Mouse (Mus musculus) midbrain, postnatal 0 days (tissue): ENCODE results near the gene Cpa4. TPM values are rescaled to one million over a fixed set of nuclear protein-coding genes. Genes with fewer than 3 reads are reported as not detected.

Experiments
- ATAC-seq: fragments of 200-750 bp; cut with Nextera tagmentation; 2 replicates; pipeline ENCODE4 v1.8.0; 2017; ENCODE audit warnings: moderate number of reproducible peaks, mild to moderate bottlenecking, moderate TSS enrichment, moderate library complexity; ENCODE audit not compliant: low FRiP score
- DNase-seq: peaks from one replicate; pipeline ENCODE4 v3.0.0-alpha.2; 2015; ENCODE audit warnings: low spot score
- H3K27ac ChIP-seq: fragments of 300-500 bp; sonication (generic); 2 replicates; pipeline ENCODE4 v1.5.1; 2014; ENCODE audit warnings: low read depth, mild to moderate bottlenecking, low read length, mixed read lengths
- H3K27me3 ChIP-seq: fragments of 300-500 bp; sonication (generic); 2 replicates; pipeline ENCODE4 v1.6.1; 2014; ENCODE audit warnings: low read length, control low read depth, mixed read lengths; ENCODE audit not compliant: insufficient read depth
- H3K36me3 ChIP-seq: fragments of 300-500 bp; sonication (generic); 2 replicates; pipeline ENCODE4 v1.6.1; 2014; ENCODE audit warnings: low read length, control low read depth, mixed read lengths; ENCODE audit not compliant: insufficient read depth
- H3K4me1 ChIP-seq: fragments of 300-500 bp; sonication (generic); 2 replicates; pipeline ENCODE4 v1.6.1; 2014; ENCODE audit warnings: mild to moderate bottlenecking, control low read depth, antibody characterized with exemption, low read length, mixed read lengths; ENCODE audit not compliant: insufficient read depth
- H3K4me2 ChIP-seq: fragments of 300-500 bp; sonication (generic); 2 replicates; pipeline ENCODE4 v1.6.1; 2014; ENCODE audit warnings: low read depth, mild to moderate bottlenecking, low read length, mixed read lengths; ENCODE audit not compliant: poor library complexity, severe bottlenecking
- H3K4me3 ChIP-seq: fragments of 300-500 bp; sonication (generic); 2 replicates; pipeline ENCODE4 v1.5.1; 2014; ENCODE audit warnings: low read depth, mild to moderate bottlenecking, low read length, moderate library complexity
- H3K9ac ChIP-seq: fragments of 300-500 bp; sonication (generic); replicated peaks from 2 replicates; pipeline ENCODE4 v1.6.1; 2014; ENCODE audit warnings: mild to moderate bottlenecking, low read length, moderate library complexity, mixed read lengths; ENCODE audit not compliant: poor library complexity, severe bottlenecking
- H3K9me3 ChIP-seq: fragments of 300-500 bp; sonication (generic); 2 replicates; pipeline ENCODE4 v1.6.1; 2016; ENCODE audit warnings: low read length, control low read depth
- CTCF ChIP-seq: IDR thresholded peaks from 2 replicates; pipeline ENCODE4 v1.5.1; 2016; ENCODE audit warnings: antibody characterized with exemption, mild to moderate bottlenecking
- WGBS: fragments of 180-500 bp; shearing (Covaris S2); extraction: QIAGEN DNeasy Blood & Tissue Kit; methylation state at CpG from one replicate; pipeline ENCODE4 v1.1.7; 2014; 5-methylcytosine and 5-hydroxymethylcytosine counted together
- polyA plus RNA-seq: library from polyadenylated mRNA; unstranded; fragments of >200 nt; fragmentation: Nextera tagmentation; extraction: Ambion mirVana; gene quantifications from 2 replicates; pipeline ENCODE4 v1.2.1, GENCODE M21; 2015
- total RNA-seq: library from RNA; depleted of rRNA; stranded (reverse); fragments of >200 nt; gene quantifications from 2 replicates; pipeline ENCODE4 v1.2.3, GENCODE M21; 2014

Gene Cpa4
- total and polyA plus RNA-seq, 2 experiments from 2014 or later = 0.49 to 0.75 TPM

DNA sequence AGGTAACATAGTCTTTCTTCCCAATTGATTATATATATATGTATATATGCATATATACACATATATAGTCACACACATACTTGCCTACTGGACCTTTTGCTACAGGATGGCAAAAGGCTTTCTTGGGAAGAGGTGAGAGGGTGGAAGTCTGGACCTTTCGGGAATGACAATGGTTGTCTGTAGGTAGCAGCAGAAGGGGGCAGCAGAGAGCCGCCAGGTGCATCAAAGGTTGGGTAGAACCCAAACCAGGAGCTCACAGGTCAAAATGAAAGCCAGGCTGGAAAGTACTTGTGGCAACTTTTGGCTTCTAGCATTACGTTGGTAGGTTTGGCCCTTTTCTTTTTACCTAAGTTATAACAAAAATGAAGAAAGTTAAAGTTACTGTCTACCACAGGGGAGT, 32.8 kb upstream of the Cpa4 start:
- peak; percentile 36 for TF ChIP-seq CTCF
- Histone ChIP-seq H3K9me3 (no peaks in the 10 kb centered on the region), H3K27me3 (no peaks in the 10 kb centered on the region), H3K9ac (no peak overlapping the region), H3K4me2 (no peak overlapping the region), H3K36me3 (no peaks in the 10 kb centered on the region), H3K27ac (no peak overlapping the region), H3K4me1 (no peaks in the 10 kb centered on the region), H3K4me3 (no peak overlapping the region)
- ATAC-seq (no peak), DNase-seq (no peak)
- 42% methylated on average over 3 of the region's 3 CpGs for whole genome bisulfite sequencing

DNA sequence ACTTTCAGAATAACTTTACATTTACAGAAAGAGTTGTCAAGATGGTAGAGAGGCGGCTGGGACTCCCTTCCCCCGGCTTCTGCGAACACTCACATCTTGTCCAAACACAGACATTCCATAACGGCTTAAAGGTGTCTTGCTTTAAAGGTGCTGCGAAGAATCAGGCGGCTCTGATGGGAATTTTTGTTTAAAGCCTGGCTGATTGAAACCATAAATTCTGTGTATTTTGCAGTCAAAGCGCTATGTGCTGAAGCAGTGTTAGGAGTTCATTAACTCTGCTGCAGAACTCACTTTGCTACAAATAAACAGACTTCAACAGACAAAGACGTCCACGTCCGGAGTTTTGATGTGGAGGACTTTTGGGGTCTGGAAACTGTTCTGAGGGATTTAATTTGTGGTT, 29.9 kb upstream of the Cpa4 start:
- 64% methylated on average over 10 of the region's 10 CpGs for WGBS

DNA sequence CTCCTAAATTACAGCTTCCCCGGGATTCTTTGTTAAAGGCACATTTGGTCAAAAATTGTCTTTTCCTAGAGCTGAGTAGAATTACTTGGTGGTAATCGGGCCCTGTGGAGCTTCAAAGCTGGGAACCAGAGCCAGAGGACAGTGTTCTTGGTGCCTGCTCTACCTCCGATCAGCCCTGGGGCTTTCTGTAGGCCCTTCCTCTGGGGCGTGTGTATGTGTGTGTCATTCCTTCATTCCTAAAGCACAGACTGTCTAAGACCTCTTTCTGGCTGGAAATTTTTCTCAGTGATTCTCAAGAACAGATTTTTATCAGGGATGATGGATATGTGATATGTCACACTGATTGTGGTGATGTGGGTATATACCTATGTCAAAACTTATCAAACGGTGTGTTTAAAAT, 29.4 kb upstream of the Cpa4 start:
- Histone ChIP-seq H3K27ac (no peak overlapping the region), H3K27me3 (no peaks in the 10 kb centered on the region), H3K9me3 (no peaks in the 10 kb centered on the region), H3K9ac (no peak overlapping the region), H3K4me2 (no peak overlapping the region), H3K4me3 (no peak overlapping the region), H3K4me1 (no peaks in the 10 kb centered on the region), H3K36me3 (no peaks in the 10 kb centered on the region)
- 87% methylated on average over 5 of the region's 5 CpGs for WGBS
- DNase-seq (no peak), ATAC-seq (no peak)
- TF ChIP-seq CTCF = no peak

More for the DNA sequence above, 29.9 kb upstream of the Cpa4 start:
- no peak for TF ChIP-seq CTCF
- Histone ChIP-seq H3K27ac (no peak overlapping the region), H3K9me3 (no peaks in the 10 kb centered on the region), H3K36me3 (no peaks in the 10 kb centered on the region), H3K4me2 (no peak overlapping the region), H3K4me1 (no peaks in the 10 kb centered on the region), H3K4me3 (no peak overlapping the region), H3K27me3 (no peaks in the 10 kb centered on the region), H3K9ac (no peak overlapping the region)
- ATAC-seq = no peak
- no peak for DNase-seq

DNA sequence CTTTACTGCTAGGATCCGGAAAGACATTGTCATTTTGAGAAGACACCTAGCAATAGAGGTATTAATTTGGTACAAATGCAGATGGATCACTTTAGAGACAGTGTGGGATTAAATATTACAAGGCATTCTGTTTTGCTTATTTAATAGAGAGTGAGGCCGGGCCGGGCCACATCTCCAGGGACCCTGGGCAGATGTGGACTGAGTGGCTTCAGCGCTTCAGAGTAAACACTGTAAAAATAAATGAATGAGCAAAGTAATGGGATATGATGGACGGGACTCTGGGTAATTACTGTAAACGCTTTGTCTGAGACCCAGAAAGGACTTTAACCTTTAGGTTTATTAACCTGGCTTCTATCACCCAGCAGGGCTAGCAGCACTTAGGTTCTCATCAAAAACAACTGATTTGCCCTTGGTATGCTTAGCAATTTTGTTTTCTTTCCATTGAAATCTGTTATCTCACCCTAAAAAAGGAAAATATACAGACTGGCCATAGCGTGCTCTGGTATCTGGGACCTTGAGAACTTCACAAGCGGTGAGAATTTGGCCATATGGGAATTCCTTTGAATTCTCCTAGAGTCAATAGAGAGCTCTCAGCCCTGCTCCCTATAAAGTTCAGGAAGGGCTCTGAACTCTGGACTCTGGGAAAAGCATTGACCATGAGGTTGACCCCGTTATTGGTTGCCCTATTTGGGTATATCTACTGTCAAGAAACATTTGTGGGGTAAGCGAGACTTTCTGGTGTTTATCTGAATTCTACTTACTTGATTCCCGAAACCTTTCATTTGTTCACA, 27.0 kb upstream of the Cpa4 start, which contains the start of gene Cpa2:
Gene Cpa2, plus strand, starts transcription at position 574 of the 791 bp plus-strand sequence.
- no peak within 1 kb of the TSS for H3K4me2 ChIP-seq
- H3K4me1 ChIP-seq = peaks cover 4% of the 10 kb centered on the region; the same call in 1 of the 2 replicates
- H3K36me3 ChIP-seq = no peaks in the 10 kb centered on the region
- no peaks in the 10 kb centered on the region for H3K27me3 ChIP-seq
- TF ChIP-seq CTCF = no peak
- no peak within 1 kb of the TSS for H3K9ac ChIP-seq
- DNase-seq = no peak
- no peaks in the 10 kb centered on the region for H3K9me3 ChIP-seq
- no peak within 1 kb of the TSS for H3K4me3 ChIP-seq
- H3K27ac ChIP-seq = no peak within 1 kb of the TSS
- 84% methylated on average over 11 of the region's 11 CpGs for WGBS
- no peak for ATAC-seq

DNA sequence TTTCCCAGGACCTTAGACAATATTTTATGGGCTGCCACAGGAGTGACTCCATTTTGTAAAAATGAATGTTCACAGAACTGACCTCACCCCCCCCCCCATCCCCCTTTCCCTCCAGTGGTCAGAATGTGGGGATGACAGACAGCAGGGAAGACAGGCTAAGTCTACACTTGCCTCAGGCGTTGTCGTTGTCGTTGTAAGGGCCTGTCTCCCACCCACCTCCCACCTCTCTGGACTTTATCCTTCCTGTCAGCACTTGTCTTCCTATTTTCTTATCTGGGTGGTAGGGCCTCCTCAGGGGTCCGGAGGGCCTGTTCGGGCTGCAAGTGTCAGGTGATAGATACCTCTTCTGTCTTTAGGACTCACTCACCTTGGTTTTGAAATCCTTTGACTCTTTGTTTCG, 25.9 kb upstream of the Cpa4 start:
- ATAC-seq = no peak
- 82% methylated on average over 6 of the region's 6 CpGs for WGBS
- H3K27ac ChIP-seq = no peak overlapping the region
- H3K36me3 ChIP-seq = no peaks in the 10 kb centered on the region
- H3K27me3 ChIP-seq = no peaks in the 10 kb centered on the region
- H3K9me3 ChIP-seq = no peaks in the 10 kb centered on the region
- H3K4me3 ChIP-seq = no peak overlapping the region
- peaks cover 6% of the 10 kb centered on the region; the same call in 1 of the 2 replicates for H3K4me1 ChIP-seq
- no peak overlapping the region for H3K4me2 ChIP-seq
- no peak overlapping the region for H3K9ac ChIP-seq
- DNase-seq = no peak
- no peak for TF ChIP-seq CTCF

DNA sequence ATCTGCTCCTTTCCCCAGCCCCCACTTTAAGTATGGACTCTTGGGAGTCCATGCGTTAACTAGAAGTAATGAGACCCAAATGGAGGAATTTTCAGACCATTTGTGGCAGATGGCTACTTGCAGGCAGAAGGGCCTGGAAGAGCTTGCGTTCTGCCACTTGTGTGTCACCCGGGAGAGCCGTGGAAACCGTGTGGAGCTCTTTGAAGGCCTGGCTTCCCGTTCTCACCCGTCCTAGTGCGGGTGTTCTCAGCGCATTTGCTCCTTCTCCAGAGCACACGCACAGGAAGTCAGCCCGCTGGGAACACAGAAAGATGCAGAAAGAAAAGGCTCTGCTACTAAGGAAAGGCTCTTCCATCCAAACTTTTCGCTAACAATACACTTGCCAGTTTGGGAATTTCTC, 25.1 kb upstream of the Cpa4 start:
- ATAC-seq = no peak
- Histone ChIP-seq H3K4me3 (no peak overlapping the region), H3K9me3 (no peaks in the 10 kb centered on the region), H3K36me3 (no peaks in the 10 kb centered on the region), H3K27me3 (no peaks in the 10 kb centered on the region), H3K4me1 (peaks cover 6% of the 10 kb centered on the region; the same call in 1 of the 2 replicates), H3K9ac (no peak overlapping the region), H3K27ac (no peak overlapping the region), H3K4me2 (no peak overlapping the region)
- 53% methylated on average over 12 of the region's 12 CpGs for WGBS
- no peak for TF ChIP-seq CTCF
- DNase-seq = no peak
